Mouse (Mus musculus): ENCODE results near the gene Olfr1153. TPM values are rescaled to one million over a fixed set of nuclear protein-coding genes. Genes with fewer than 3 reads are reported as not detected.

Gene Olfr1153
- not detected for polyA plus RNA-seq (2017; shearing (Covaris generic))

GRCm38 (mm10) chr2:87894662-87895061 is at the start of gene Olfr1153:
Gene Olfr1153 (plus strand): TSS chr2:87894962.
- ATAC-seq, result no peak

GRCm38 (mm10) chr2:87855562-87855961 is 39.2 kb upstream of the Olfr1153 start, which contains the start of gene Olfr1151:
Gene Olfr1151 (plus strand): TSS chr2:87855862.
- ATAC-seq, result no peak

- ATAC-seq, result no peak
Measured at GRCm38 (mm10) chr2:87866192-87866591, 28.6 kb upstream of the Olfr1153 start, which contains the start of gene Olfr1152. Gene Olfr1152 (plus strand): TSS chr2:87866492.

GRCm38 (mm10) chr2:87905066-87905465 is 10.3 kb downstream of the Olfr1153 start, which contains the start of gene Olfr1154:
Gene Olfr1154 (minus strand): TSS chr2:87905166.
- no peak for ATAC-seq

GRCm38 (mm10) chr2:87945037-87945436 is 50.3 kb downstream of the Olfr1153 start, which contains the start of gene Olfr1155:
Gene Olfr1155 (minus strand): TSS chr2:87945137.
- no peak for ATAC-seq

Other genes starting within 250 kb of the Olfr1153 start
- not detected for gene Olfr1133, start 247.6 kb upstream of the Olfr1153 start, polyA plus RNA-seq (2017; shearing (Covaris generic))
- not detected for gene Olfr1134, start 236.5 kb upstream of the Olfr1153 start, polyA plus RNA-seq (2017; shearing (Covaris generic))
- gene Olfr1135, start 221.3 kb upstream of the Olfr1153 start, polyA plus RNA-seq (2017; shearing (Covaris generic)), result not detected
- gene Olfr1136, start 201.0 kb upstream of the Olfr1153 start, polyA plus RNA-seq (2017; shearing (Covaris generic)), result not detected
- gene Olfr1137, start 181.8 kb upstream of the Olfr1153 start, polyA plus RNA-seq (2017; shearing (Covaris generic)), result not detected
- gene Olfr1138, start 155.0 kb upstream of the Olfr1153 start, polyA plus RNA-seq (2017; shearing (Covaris generic)), result not detected
- gene Olfr1140, start 151.2 kb upstream of the Olfr1153 start, polyA plus RNA-seq (2017; shearing (Covaris generic)), result not detected
- gene Olfr1141, start 141.0 kb upstream of the Olfr1153 start, polyA plus RNA-seq (2017; shearing (Covaris generic)), result not detected
- not detected for gene Olfr152, start 115.5 kb upstream of the Olfr1153 start, polyA plus RNA-seq (2017; shearing (Covaris generic))
- gene Olfr1143, start 94.4 kb upstream of the Olfr1153 start, polyA plus RNA-seq (2017; shearing (Covaris generic)), result not detected
- not detected for gene Olfr1145, start 85.1 kb upstream of the Olfr1153 start, polyA plus RNA-seq (2017; shearing (Covaris generic))
- gene Olfr1148, start 64.4 kb upstream of the Olfr1153 start, polyA plus RNA-seq (2017; shearing (Covaris generic)), result not detected
- not detected for gene Olfr1150-ps1, start 51.0 kb upstream of the Olfr1153 start, polyA plus RNA-seq (2017; shearing (Covaris generic))
- gene Olfr1151, start 39.1 kb upstream of the Olfr1153 start, polyA plus RNA-seq (2017; shearing (Covaris generic)), result not detected
- under 1 TPM in 1 of 2 experiments, not detected in 1; 0.08 TPM for gene Olfr1152, start 28.5 kb upstream of the Olfr1153 start, polyA plus RNA-seq (2017; shearing (Covaris generic))
- gene Olfr1154, start 10.2 kb downstream of the Olfr1153 start, polyA plus RNA-seq (2017; shearing (Covaris generic)), result not detected
- not detected for gene Olfr1155, start 50.2 kb downstream of the Olfr1153 start, polyA plus RNA-seq (2017; shearing (Covaris generic))
- under 1 TPM in 1 of 2 experiments, not detected in 1; 0.20 TPM for gene Olfr1156, start 58.1 kb downstream of the Olfr1153 start, polyA plus RNA-seq (2017; shearing (Covaris generic))
- under 1 TPM in 1 of 2 experiments, not detected in 1; 0.15 TPM for gene Olfr1157, start 73.3 kb downstream of the Olfr1153 start, polyA plus RNA-seq (2017; shearing (Covaris generic))
- gene Olfr74, start 79.7 kb downstream of the Olfr1153 start, polyA plus RNA-seq (2017; shearing (Covaris generic)), result not detected
- not detected for gene Olfr1158, start 95.2 kb downstream of the Olfr1153 start, polyA plus RNA-seq (2017; shearing (Covaris generic))
- gene Olfr1160, start 113.3 kb downstream of the Olfr1153 start, polyA plus RNA-seq (2017; shearing (Covaris generic)), result not detected
- gene Olfr1161, start 127.8 kb downstream of the Olfr1153 start, polyA plus RNA-seq (2017; shearing (Covaris generic)), result not detected
- gene Olfr73, start 142.7 kb downstream of the Olfr1153 start, polyA plus RNA-seq (2017; shearing (Covaris generic)), result not detected
- gene Olfr1162, start 156.2 kb downstream of the Olfr1153 start, polyA plus RNA-seq (2017; shearing (Covaris generic)), result not detected
- gene Olfr1163, start 176.9 kb downstream of the Olfr1153 start, polyA plus RNA-seq (2017; shearing (Covaris generic)), result not detected
- gene Olfr1164, start 199.0 kb downstream of the Olfr1153 start, polyA plus RNA-seq (2017; shearing (Covaris generic)), result not detected
- under 1 TPM in 1 of 2 experiments, not detected in 1; 0.17 TPM for gene Olfr1166, start 233.3 kb downstream of the Olfr1153 start, polyA plus RNA-seq (2017; shearing (Covaris generic))

Data from activated CD4-positive, CD25-positive, alpha-beta regulatory T cell, adult 4 months (primary cell).